Mouse (Mus musculus): Measurements from ENCODE around the gene Apold1.

Apold1 gene

GRCm38 (mm10) chr6:134981231-134982062 lies at the start of gene Apold1:
TSS of gene Apold1 (plus strand) at chr6:134981718.
- no peak for DNase-seq

- DNase-seq = no peak
These were observed 48.9 kb upstream of the Apold1 start for GRCm38 (mm10) chr6:134932486-134933206.

DNA sequence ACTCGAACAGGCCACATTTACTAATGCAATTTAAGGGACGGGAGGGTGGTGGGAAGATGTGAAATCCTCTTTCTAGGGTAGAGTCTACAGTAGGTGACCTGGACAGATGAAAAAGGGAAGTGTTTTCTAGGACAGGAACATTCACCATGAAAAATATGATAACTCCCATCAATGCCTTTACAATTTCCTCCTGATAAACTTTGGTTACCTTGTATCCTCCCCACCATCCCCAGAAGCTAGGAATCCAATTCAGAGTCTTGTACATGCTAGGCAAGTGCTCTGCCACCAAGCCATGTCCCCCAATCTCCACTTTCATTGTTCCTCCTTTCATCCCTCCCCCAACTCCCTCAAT lies 48.3 kb upstream of the Apold1 start:
- DNase-seq = no peak

GRCm38 (mm10) chr6:134934305-134934704 lies 47.2 kb upstream of the Apold1 start:
- no peak for DNase-seq

DNA sequence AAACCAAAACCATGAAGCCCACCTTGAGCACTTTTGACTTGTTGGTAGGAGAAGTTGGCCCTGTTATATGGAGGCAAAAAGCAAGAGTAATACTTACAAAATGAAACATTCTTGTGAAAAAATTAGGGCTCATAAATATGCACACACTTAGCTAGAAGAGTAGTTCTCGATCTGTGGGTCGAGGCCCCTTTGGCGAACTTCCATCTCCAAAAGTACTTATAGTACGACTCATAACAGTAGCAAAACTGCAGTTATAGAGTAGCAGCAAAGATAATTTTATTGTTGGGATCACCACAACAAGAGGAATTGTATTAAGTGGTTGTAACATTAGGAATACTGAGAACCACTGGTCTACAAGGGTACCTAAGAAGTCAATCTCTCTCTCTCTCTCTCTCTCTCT lies 41.7 kb upstream of the Apold1 start:
- DNase-seq = no peak

GRCm38 (mm10) chr6:134943759-134944407 lies 37.6 kb upstream of the Apold1 start:
- no peak for DNase-seq

DNA sequence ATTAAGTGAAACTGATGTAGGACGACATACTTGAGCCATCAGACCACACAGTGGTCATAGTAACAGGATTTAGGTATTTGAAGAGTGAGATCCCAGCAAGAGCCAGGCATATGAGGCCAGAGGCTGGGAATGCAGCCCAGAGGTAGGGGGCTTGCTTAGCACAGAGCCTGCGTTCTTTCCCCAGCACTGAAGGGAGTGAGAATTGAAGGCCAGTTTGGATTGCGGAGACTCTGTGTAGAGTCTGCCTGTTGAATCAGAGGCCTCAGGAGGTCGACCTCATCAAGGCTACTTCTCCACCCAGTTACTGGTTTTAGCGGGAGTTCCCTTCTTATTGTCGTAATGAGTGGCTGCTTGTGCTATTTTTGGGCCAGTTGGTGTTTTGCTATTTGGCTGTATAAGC lies 35.5 kb upstream of the Apold1 start:
- no peak for DNase-seq

DNA sequence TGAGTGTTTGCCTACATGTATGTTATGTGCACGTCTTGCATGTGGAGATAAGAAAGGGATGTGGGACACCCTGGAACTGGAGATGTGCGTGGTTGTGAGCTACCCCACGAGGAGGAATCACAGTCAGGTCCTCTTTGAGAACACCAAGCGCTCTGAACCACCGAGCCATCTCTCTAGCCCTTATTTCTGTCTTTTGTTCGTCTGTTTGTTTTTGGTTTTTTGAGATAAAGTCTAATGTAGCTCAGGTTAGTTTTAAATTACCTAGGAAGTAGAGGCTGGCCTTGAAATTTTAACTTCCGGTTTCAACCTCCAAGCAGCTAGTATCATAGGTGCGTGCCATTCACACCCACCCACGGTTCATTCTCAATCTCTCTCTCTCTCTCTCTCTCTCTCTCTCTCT lies 34.7 kb upstream of the Apold1 start:
- no peak for DNase-seq

DNA sequence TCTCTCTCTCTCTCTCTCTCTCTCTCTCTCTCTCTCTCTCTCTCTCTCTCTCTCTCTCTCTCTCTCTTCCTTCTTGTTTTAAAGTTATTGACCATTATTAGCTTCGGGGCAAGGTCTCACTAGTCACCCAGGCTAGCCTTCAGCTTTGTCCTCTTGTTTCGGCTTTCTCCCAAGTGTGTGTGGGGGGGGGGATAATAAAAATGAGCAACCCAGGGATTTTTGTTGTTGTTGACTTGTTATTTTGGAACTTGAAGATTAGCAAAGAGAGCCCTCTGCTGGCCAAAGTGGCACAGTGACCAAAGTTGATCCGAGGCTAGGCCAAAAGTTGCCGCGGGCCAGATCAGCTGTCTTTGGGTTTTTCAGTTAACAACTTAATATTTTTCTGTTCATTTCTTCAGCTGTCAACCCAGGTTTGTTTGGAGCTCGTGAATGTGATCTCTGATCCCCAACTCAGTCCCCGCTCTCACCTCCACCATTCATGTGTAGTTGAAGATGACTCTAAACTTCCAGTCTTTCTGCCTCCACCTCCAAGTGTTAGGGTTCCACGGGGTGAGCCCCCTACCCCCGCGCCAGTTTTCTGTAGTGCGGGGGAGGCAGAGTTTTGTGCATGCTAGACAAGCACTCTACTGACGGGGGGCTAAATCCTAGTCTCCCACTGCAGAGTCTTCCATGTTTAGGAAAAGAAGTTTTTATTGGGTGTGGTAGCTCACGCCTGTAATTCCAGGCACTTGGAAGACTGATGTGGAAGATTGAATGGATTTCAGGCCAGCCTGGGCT lies 34.0 kb upstream of the Apold1 start:
- DNase-seq = peak; percentile 68 to 81

DNA sequence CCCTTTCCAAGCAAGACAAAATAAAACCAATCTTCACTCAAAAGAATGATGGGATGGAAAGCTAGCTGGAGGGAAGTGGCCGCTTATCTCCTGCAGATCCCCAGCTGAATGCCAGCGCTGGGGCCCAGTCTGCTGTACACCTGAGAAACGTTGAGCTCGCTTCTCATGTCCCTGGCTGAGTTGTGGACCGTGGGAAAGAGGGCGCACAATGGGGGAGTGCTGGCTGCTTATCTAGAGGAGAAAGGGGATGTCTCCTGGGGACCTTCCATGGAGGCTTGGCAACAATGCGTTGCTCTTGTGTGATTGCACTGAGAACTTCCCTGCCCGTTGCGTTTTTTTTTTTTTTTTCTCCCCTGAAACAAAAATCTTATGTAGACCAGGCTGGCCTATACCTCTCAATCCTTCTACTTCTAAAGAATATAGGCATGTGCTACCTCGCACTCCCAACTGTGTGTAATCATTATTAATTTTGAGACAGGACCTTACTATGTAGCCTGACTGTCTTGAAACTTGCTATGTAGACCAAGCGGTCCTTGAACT lies 32.9 kb upstream of the Apold1 start:
- DNase-seq = no peak

GRCm38 (mm10) chr6:134949241-134949640 lies 32.3 kb upstream of the Apold1 start:
- DNase-seq = no peak

GRCm38 (mm10) chr6:134951364-134951763 lies 30.2 kb upstream of the Apold1 start:
- DNase-seq = no peak

- peak in 1 of 2 experiments; percentile 19 for DNase-seq
These were observed 27.5 kb upstream of the Apold1 start for GRCm38 (mm10) chr6:134953976-134954375.

- DNase-seq = no peak
These were observed 25.1 kb upstream of the Apold1 start for GRCm38 (mm10) chr6:134956388-134956787.

GRCm38 (mm10) chr6:134961286-134961685 lies 20.2 kb upstream of the Apold1 start:
- DNase-seq = no peak

DNA sequence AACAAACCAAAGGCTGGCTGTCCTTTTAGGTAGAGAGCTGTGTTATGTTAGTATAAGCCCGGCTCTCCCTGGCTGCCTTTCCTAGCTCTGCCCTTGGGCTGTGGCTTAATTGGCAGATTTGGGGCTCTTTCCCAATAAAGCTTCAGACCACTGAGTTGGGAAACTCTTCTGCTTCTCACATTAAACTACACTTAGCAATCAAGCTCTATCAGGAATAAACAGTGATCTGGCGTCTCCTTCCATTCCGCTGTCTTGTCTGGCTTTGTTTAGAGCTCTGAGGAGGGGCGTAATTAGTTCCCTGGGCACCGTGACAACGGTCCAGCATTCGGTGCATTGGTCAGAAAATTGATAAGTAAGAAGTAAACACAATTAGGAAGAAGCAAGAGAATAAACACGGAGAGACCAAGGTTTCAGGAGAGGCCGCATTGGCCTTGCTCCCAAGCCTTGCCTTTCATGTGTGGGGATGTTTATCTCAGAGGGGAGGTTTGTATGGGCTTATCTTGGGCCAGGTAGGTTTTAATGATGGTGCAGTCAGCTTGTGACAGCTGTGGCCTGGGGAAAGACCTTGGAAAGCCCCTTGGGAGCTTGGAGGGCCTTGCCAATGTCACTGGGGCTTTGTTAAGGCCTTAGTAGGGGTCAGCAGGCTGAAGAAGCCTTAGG lies 19.5 kb upstream of the Apold1 start:
- DNase-seq = no peak

DNA sequence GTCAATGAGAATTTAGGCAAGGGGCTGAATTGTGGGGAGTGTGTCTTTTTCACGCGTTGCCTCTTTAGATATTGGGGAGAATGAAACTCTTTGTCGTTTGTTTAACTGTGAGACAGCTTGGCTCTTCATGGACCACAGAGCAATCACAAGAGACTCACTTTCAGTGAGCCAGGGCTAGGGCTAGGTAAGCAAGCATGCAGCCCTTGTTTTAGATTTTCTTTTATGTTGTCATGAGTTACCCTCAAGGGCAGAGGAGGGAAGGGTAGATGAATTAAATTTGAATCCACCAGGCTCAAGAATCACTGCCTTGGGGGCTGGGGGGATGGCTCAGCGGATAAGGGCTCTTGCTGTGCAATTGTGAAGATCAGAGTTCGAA lies 19.0 kb upstream of the Apold1 start:
- no peak for DNase-seq

DNA sequence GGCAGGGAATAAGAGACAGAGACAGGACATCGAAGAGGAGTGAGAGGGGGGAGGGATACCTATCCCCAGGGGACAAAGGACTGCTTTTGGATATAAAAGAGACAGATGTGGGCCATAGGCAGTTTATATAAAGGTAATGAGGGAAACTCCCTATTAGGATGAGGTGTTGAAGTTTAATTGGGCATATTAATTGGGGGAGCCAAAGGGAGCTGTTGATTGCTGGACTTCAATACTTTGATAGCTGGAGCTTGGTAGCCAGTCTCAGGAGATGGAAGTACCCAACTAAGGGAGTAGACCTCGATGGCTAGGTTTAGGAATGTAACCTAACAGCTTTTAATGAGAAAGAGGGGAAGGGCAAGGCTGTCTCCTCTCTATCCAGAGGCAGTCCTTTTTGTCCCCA lies 17.6 kb upstream of the Apold1 start:
- no peak for DNase-seq

- DNase-seq = no peak
These were observed 14.8 kb upstream of the Apold1 start for GRCm38 (mm10) chr6:134966681-134967080.

DNA sequence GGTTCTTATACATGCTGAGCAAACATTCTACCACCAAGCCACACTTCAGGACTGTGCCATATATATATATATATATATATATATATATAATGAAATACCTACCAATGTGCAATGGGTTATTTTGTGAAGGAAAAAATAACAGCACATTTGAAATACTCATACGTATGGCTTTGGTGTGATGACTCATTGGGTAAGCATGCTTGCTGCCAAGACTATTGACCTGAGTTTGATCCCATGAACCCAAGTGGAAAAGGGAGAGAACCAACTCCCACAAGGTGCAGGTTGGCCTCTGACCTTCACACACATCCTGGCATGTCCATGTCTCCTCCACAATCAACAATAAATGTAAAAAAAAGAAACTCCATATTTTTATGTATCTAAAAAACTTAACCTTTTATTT lies 13.2 kb upstream of the Apold1 start:
- DNase-seq = no peak

DNA sequence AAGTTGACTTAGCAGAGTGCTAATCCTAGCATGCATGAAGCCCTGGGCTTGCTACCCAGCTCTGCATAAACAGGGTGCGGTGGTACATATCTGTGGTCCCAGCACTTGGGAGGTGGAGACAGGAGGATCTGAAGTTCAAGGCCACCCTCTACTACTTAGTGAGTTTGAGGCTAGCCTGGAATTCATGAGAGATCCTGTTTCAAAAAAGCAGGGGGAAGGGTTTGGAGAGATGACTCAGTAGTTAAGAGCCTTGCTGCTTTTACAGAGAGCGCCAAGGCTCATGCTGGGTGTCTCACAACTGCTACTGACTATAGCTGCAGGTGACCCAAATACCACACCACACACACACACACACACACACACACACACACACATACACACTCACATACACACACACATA lies 12.0 kb upstream of the Apold1 start:
- DNase-seq = no peak

DNA sequence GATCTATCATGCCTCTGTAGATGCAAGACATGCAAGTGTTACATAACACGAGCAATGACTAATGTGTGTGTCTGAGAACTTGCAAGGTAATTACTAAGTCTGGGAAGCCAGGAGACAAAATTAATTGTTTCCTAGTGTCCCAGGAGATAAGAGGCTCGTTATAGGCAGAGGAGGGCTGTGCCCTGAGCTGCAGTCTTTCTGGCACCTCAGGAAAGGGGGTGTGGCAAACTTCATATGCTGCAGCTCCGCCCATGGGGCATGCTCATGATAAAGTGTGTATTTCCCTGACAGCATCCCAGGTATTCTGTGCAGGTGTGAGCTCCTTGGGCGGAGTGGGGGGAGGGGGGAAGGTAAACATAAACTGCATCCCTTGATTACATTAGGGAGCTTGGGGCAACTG lies 9.4 kb upstream of the Apold1 start:
- no peak for DNase-seq
